Mouse (Mus musculus): ENCODE measurements around the gene Kat2b.

- TF ChIP-seq CTCF (IDR thresholded peaks at IDR 0.05; ENCODE audit: low read depth, low read length) (no peak), POLR2A (IDR thresholded peaks at IDR 0.05; ENCODE audit: insufficient read depth, low read length) (no peak)
Measured at GRCm38 (mm10) chr17:53568734-53569386, 2.2 kb downstream of the Kat2b start.

Measured in ES-Bruce4 (cell line).